Mouse (Mus musculus) hindbrain, embryonic 11.5 days (tissue): Measurements from ENCODE around the gene Rock2. TPM values are rescaled to one million over a fixed set of nuclear protein-coding genes. Genes with fewer than 3 reads are reported as not detected.

ENCODE experiments used
- ATAC-seq: fragments of 200-750 bp; cut with Nextera tagmentation; 2 replicates; pipeline ENCODE4 v1.8.0; 2017; ENCODE audit warnings: mild to moderate bottlenecking, moderate TSS enrichment, moderate library complexity; ENCODE audit not compliant: low FRiP score
- DNase-seq: peaks from one replicate; pipeline ENCODE4 v3.0.0-alpha.2; 2015; ENCODE audit warnings: low spot score
- H3K27ac ChIP-seq: fragments of 300-500 bp; sonication (generic); 2 replicates; pipeline ENCODE4 v1.5.1; 2014; ENCODE audit warnings: mild to moderate bottlenecking, low read depth, low read length
- H3K27me3 ChIP-seq: fragments of 300-500 bp; sonication (generic); 2 replicates; pipeline ENCODE4 v1.6.1; 2014; ENCODE audit warnings: mild to moderate bottlenecking, low read length, moderate library complexity, mixed read lengths; ENCODE audit not compliant: control insufficient read depth, insufficient read depth
- H3K36me3 ChIP-seq: fragments of 300-500 bp; sonication (generic); 2 replicates; pipeline ENCODE4 v1.6.1; 2014; ENCODE audit warnings: mild to moderate bottlenecking, low read length, moderate library complexity, mixed read lengths; ENCODE audit not compliant: control insufficient read depth, insufficient read depth
- H3K4me1 ChIP-seq: fragments of 300-500 bp; sonication (generic); replicated peaks from 2 replicates; pipeline ENCODE4 v1.6.1; 2014; ENCODE audit warnings: low read length, mixed read lengths; ENCODE audit not compliant: control insufficient read depth, insufficient read depth
- H3K4me2 ChIP-seq: fragments of 300-500 bp; sonication (generic); replicated peaks from 2 replicates; pipeline ENCODE4 v1.6.1; 2014; ENCODE audit warnings: mild to moderate bottlenecking, low read depth, low read length
- H3K4me3 ChIP-seq: fragments of 300-500 bp; sonication (generic); 2 replicates; pipeline ENCODE4 v1.5.1; 2014; ENCODE audit warnings: low read depth, low read length
- H3K9ac ChIP-seq: fragments of 300-500 bp; sonication (generic); 2 replicates; pipeline ENCODE4 v1.6.1; 2014; ENCODE audit warnings: low read depth, low read length
- H3K9me3 ChIP-seq: fragments of 300-500 bp; sonication (generic); 2 replicates; pipeline ENCODE4 v1.6.1; 2016; ENCODE audit warnings: low read length; ENCODE audit not compliant: control insufficient read depth
- WGBS: fragments of 180-500 bp; shearing (Covaris S2); extraction: QIAGEN DNeasy Blood & Tissue Kit; methylation state at CpG from one replicate; pipeline ENCODE4 v1.1.7; 2014; 5-methylcytosine and 5-hydroxymethylcytosine counted together
- polyA plus RNA-seq: library from polyadenylated mRNA; unstranded; fragments of >200 nt; fragmentation: Nextera tagmentation; extraction: Ambion mirVana; gene quantifications from 2 replicates; pipeline ENCODE4 v1.2.1, GENCODE M21; 2014

Rock2 gene
- polyA plus RNA-seq = 15.4 and 17.9 TPM in 2 replicates

DNA sequence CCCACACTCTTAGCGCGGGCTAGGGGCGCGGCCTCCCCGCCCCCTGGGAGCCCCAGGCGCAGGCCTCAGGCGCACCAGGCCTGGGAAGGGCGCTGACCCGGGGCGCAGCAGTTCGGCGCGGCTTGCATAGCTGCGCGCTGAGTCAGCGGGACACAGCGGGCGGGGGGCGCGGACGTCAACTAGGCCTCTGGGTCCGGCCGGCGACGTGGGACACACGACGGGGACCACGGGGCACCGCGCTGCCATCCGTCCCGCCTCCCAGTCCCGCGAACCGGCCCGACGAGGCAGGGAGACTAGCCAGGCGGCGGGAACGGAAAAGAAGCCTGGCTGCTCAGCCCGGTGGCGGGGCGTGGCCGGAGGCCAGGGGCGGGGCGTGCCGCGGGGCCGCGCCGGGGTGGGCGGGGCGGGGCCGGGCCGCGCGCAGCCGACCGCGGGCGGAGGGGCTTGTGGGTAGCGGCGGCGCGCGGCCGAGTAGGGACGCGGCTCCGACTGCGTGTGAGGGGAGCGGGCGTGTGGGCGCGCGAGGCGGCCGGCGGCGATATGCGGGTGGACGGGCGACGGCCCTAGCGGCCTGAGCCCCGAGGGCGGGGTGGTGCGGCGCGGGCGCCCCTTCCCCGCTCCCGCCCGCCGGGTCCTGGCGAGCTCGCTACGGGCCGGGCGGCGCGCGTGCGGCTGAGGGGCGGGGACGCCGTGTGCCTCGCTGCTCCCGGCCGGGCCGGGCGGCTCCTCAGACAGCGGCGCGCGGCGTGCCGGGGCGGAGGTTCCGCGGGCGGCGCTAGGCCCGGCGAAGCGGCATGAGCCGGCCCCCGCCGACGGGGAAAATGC lies at the start of gene Rock2:
Gene Rock2, plus strand, starts transcription at position 500 of the 825 bp plus-strand sequence.
- H3K27me3 ChIP-seq = no peaks in the 10 kb centered on the region
- DNase-seq = peak; percentile 88
- H3K9me3 ChIP-seq = no peaks in the 10 kb centered on the region
- peak within 1 kb of the TSS; percentile 93 for H3K4me3 ChIP-seq
- 0% methylated on average over 25 of the region's 130 CpGs for WGBS
- H3K27ac ChIP-seq = peak within 1 kb of the TSS; percentile 91
- peak within 1 kb of the TSS; percentile 91 for H3K9ac ChIP-seq
- H3K4me1 ChIP-seq = no peaks in the 10 kb centered on the region; the same call in 1 of the 2 replicates
- ATAC-seq = peak; percentile 93
- no peaks in the 10 kb centered on the region for H3K36me3 ChIP-seq
- peak within 1 kb of the TSS; percentile 57 for H3K4me2 ChIP-seq

DNA sequence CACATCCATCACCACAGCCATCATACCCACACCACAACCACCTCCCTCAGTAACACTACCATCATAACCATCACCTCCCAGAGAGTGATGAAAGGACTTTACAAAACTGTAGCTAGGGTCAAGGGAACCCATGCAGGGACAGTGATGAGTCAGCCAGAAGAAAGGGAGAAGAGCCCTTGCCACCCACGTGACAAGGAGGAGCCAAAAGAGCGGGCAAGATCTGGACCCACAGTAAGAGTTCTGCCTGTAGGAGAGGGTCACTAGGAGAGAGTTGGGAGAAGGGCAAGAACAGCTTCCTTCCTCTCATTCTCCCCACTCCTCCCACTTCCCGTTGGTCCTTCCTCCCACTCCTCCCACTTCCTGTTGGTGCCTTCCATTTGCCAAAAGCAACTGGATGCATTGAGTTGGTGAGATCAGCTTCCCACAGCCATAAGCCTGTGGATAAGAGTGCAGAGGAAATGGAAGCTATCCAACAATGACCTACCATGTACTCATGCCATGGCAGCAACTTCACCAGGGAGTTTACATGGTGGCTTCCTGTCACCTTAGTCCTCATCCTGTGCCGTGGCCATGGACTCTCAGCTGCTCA lies 47.4 kb upstream of the Rock2 start:
- H3K4me1 ChIP-seq = no peaks in the 10 kb centered on the region
- H3K9ac ChIP-seq = no peak overlapping the region
- H3K36me3 ChIP-seq = no peaks in the 10 kb centered on the region
- H3K9me3 ChIP-seq = no peaks in the 10 kb centered on the region
- 89% methylated on average over 4 of the region's 4 CpGs for WGBS
- ATAC-seq (no peak), DNase-seq (no peak)
- no peak overlapping the region for H3K4me2 ChIP-seq
- no peak overlapping the region for H3K4me3 ChIP-seq
- no peak overlapping the region for H3K27ac ChIP-seq
- H3K27me3 ChIP-seq = no peaks in the 10 kb centered on the region

DNA sequence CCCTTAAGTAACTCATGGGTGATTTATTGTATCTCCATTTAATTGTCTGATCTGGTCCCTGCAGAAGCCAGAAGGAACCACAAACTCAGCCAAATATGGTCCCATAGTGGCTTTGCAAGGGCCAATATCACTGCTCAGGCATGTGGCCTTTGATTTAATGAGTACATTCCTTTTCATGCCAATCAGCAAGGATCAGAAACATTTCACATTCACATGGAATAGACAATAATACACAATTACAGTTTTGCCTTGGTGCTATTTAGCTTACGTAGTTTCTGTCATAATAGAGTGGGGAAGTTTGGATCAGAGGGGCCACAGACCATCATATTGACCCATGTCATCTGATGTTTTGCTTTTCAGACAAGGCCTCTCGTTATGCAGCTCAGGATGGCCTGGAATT lies 46.2 kb upstream of the Rock2 start:
- Histone ChIP-seq H3K9me3 (no peaks in the 10 kb centered on the region), H3K4me1 (no peaks in the 10 kb centered on the region), H3K4me3 (no peak overlapping the region), H3K4me2 (no peak overlapping the region), H3K27ac (no peak overlapping the region), H3K9ac (no peak overlapping the region), H3K36me3 (no peaks in the 10 kb centered on the region), H3K27me3 (no peaks in the 10 kb centered on the region)
- WGBS = 87% methylated on average over 2 of the region's 2 CpGs
- ATAC-seq (no peak), DNase-seq (no peak)

DNA sequence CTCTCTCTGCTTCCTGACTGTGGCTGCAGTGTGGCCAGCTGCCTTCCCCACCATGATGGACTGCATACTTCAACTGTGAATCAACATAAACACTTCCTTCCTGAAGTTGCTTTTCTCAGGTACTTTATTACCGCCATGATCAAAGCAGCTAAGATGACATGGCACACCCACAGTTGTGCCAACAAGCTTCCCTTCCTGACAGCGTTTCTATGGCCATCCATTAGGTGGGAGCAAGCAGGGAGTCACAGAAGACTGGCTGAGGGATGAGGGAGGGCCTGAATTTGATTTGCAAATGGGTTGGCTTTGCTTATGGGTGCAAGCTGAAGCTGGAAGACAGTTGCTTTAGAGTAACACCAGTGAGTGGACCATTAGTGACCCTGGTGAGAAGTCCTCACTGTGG lies 44.9 kb upstream of the Rock2 start:
- no peaks in the 10 kb centered on the region for H3K4me1 ChIP-seq
- no peak overlapping the region for H3K4me3 ChIP-seq
- ATAC-seq (no peak), DNase-seq (no peak)
- no peaks in the 10 kb centered on the region for H3K27me3 ChIP-seq
- no peaks in the 10 kb centered on the region for H3K9me3 ChIP-seq
- H3K36me3 ChIP-seq = no peaks in the 10 kb centered on the region
- no peak overlapping the region for H3K4me2 ChIP-seq
- H3K27ac ChIP-seq = no peak overlapping the region
- no peak overlapping the region for H3K9ac ChIP-seq
- WGBS = 69% methylated on average over 2 of the region's 2 CpGs

DNA sequence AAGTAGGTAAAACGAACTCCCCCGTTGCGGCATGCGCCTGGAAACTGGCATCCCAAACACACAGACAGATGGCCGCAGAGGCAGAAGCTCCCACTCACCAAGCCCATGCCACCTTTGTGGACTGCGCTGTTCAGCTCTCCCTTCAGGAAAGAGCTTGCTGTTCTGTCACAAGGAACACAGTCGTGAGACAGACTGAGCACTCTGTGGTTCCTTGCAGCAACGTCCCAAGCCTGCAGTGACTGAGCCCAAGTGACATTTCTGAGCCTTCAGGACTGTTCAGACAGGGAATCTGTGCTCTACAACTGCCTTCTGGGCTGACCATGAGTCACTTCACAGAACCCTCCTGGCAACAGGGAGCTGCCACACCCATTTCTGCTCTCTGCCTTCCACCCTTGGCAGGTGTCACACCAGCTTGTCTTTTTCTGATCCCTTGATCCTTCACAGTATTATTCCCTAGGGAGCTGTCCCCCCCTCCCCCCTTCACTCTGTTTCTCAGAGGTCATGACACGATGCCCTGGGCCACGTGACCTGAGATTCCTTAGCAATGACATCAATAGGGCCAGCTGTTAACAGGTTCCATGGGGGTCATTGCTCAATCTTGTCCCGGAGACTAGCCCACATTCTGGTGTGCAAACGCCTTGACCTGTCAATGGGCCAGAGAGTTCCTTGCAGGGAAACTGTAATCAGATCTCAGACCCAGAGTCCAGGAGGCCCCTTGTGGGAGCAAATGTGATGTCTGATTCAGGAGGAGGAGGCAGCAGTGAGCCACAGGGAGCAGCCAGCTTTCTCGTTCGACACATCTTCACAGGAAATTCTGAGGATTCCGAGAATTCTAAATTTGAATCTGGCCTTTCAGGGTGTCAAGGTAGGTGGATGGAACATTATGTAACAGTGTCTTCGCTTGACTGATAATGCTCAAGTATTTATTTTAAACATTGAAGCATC lies 44.0 kb upstream of the Rock2 start:
- ATAC-seq (no peak), DNase-seq (peak; percentile 51)
- WGBS = 44% methylated on average over 16 of the region's 16 CpGs
- no peak overlapping the region for H3K4me3 ChIP-seq
- no peak overlapping the region for H3K27ac ChIP-seq
- H3K4me2 ChIP-seq = no peak overlapping the region
- H3K36me3 ChIP-seq = no peaks in the 10 kb centered on the region
- no peaks in the 10 kb centered on the region for H3K9me3 ChIP-seq
- H3K9ac ChIP-seq = no peak overlapping the region
- H3K4me1 ChIP-seq = no peaks in the 10 kb centered on the region
- H3K27me3 ChIP-seq = no peaks in the 10 kb centered on the region

DNA sequence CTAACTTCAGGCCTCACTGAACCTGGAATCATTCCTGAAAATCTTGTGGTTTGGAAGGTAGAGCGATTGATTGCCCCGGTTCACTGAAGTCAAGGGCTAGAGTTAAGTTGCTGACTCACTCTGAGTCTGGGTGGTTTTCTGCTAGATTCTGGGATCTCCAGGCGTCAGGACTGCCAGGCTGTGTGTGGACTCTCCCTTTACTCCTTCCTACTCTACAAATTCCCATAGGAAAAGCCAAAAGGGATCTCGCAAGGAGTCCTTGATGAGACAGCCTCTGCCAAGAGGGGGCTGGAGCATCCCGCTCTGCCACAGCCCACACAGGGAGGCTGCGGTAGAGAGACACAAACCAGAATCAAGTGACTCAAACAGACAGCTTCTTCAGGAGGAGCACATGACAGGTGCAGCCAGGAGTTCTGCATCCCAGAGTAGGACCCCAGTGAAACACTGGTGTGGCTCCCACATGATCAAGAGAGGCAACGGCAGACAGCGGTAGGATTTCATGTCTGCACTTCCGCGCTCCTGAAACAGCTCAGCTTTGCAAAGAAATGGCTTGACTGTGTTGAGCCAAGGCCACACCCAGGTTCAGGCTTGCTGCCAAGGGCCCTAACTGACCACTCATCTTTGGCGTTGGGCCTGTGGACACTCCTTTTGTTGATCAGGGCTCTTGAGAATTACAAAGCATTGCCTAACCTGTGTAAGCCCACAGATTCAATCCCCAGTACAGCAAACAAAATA lies 41.1 kb upstream of the Rock2 start:
- Histone ChIP-seq H3K27me3 (no peaks in the 10 kb centered on the region), H3K36me3 (no peaks in the 10 kb centered on the region), H3K4me1 (no peaks in the 10 kb centered on the region), H3K9ac (no peak overlapping the region), H3K27ac (no peak overlapping the region), H3K4me3 (no peak overlapping the region), H3K4me2 (no peak overlapping the region), H3K9me3 (no peaks in the 10 kb centered on the region; the same call in 1 of the 2 replicates)
- DNase-seq (no peak), ATAC-seq (no peak)
- WGBS = 89% methylated on average over 11 of the region's 11 CpGs

DNA sequence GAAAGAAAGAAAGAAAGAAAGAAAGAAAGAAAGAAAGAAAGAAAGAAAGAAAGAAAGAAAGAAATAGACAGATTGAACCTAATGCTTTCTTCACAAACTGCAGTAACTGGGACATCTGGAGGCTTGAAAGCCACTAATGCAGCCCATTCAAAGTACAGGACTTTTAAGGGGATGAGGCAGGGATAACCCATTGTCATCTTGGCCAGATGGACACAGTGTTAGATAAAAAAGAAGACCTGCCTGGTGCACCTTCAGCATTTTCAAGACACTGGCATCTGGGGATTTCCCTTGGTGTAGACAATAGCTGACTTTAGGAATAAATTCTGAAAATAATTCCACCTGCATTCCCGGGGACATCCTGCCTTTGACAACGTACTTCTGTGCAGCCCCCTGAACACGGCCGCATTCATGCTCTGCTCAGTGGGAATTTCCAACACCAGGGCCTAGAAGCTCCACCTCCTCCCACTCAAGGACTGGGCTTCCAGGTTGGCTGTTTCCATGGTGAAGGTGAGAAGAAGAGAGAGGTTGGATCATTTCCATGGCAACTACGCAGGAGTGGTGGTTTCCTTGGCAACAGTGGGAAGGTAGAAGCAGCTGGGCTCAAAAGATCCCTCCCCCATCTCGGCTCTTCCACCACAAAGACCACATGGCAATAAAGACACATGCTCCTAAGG lies 38.9 kb upstream of the Rock2 start:
- Histone ChIP-seq H3K9ac (no peak overlapping the region), H3K36me3 (no peaks in the 10 kb centered on the region)
- WGBS = 25% methylated on average over 6 of the region's 6 CpGs

More for the DNA sequence above, 38.9 kb upstream of the Rock2 start:
- Histone ChIP-seq H3K27ac (peak overlapping the region; percentile 53; the same call in 1 of the 2 replicates), H3K9me3 (no peaks in the 10 kb centered on the region; the same call in 1 of the 2 replicates), H3K4me3 (no peak overlapping the region), H3K27me3 (no peaks in the 10 kb centered on the region), H3K4me1 (no peaks in the 10 kb centered on the region), H3K4me2 (no peak overlapping the region)
- ATAC-seq (peak; percentile 92), DNase-seq (peak; percentile 72)
